Mouse (Mus musculus): ENCODE data around the gene Apol11b.
"Not testable (repeated sequence)": the region's sequence is repeated elsewhere in the genome, so short reads cannot be mapped to it uniquely, and the experiment has no call there.

DNA sequence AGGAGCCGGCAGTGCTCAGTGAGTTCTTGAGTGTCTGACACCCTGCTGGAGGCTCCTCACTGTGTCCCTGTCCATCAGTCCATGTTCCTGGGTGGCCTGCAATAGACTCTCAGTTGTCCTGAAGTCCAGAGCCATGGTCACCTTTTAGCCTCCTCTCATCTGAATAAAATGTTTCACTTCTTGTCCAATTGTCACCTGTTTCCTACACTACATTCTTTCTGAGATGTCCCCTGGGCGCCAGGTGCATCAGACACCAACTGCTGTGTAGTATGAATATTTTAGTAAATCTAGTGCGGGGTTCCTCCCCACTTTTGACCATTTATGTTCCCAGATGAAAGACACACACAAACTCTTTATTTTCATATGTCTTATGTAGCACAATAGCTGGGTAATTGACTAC, 13.3 kb downstream of the Apol11b start:
- TF ChIP-seq CTCF (IDR thresholded peaks at IDR 0.05; ENCODE audit: insufficient read depth, low read length); POLR2A (IDR thresholded peaks at IDR 0.05; ENCODE audit: borderline replicate concordance, extremely low read depth, low read depth, low read length): not testable (repeated sequence)

All from lung, adult 2 months (tissue).